Mouse (Mus musculus) kidney, embryonic 16.5 days (tissue): ENCODE measurements around the gene 5430419D17Rik. TPM values are rescaled to one million over a fixed set of nuclear protein-coding genes. Genes with fewer than 3 reads are reported as not detected.

Source experiments
- ATAC-seq: fragments of 200-750 bp; cut with Nextera tagmentation; 2 replicates; pipeline ENCODE4 v1.8.0; 2017; ENCODE audit warnings: moderate TSS enrichment; ENCODE audit not compliant: low FRiP score, low TSS enrichment
- H3K27ac ChIP-seq: fragments of 300-500 bp; sonication (generic); 2 replicates; pipeline ENCODE4 v1.5.1; 2014; ENCODE audit warnings: low read length
- H3K27me3 ChIP-seq: fragments of 300-500 bp; sonication (generic); 2 replicates; pipeline ENCODE4 v1.6.1; 2014; ENCODE audit warnings: low read length, control low read depth, mixed read lengths; ENCODE audit not compliant: insufficient read depth
- H3K36me3 ChIP-seq: fragments of 300-500 bp; sonication (generic); 2 replicates; pipeline ENCODE4 v1.6.1; 2014; ENCODE audit warnings: low read length, control low read depth, mixed read lengths; ENCODE audit not compliant: insufficient read depth
- H3K4me1 ChIP-seq: fragments of 300-500 bp; sonication (generic); 2 replicates; pipeline ENCODE4 v1.6.1; 2014; ENCODE audit warnings: low read length, control low read depth, mixed read lengths; ENCODE audit not compliant: insufficient read depth
- H3K4me2 ChIP-seq: fragments of 300-500 bp; sonication (generic); replicated peaks from 2 replicates; pipeline ENCODE4 v1.6.1; 2014; ENCODE audit warnings: low read depth, low read length
- H3K4me3 ChIP-seq: fragments of 300-500 bp; sonication (generic); 2 replicates; pipeline ENCODE4 v1.5.1; 2014; ENCODE audit warnings: mild to moderate bottlenecking, low read length
- H3K9ac ChIP-seq: fragments of 300-500 bp; sonication (generic); replicated peaks from 2 replicates; pipeline ENCODE4 v1.6.1; 2014; ENCODE audit warnings: low read length
- H3K9me3 ChIP-seq: fragments of 300-500 bp; sonication (generic); 2 replicates; pipeline ENCODE4 v1.6.1; 2016; ENCODE audit warnings: low read length, control low read depth
- WGBS: fragments of 180-500 bp; shearing (Covaris S2); extraction: QIAGEN DNeasy Blood & Tissue Kit; methylation state at CpG from one replicate; pipeline ENCODE4 v1.1.7; 2014; 5-methylcytosine and 5-hydroxymethylcytosine counted together
- polyA plus RNA-seq: library from polyadenylated mRNA; unstranded; fragments of >200 nt; fragmentation: Nextera tagmentation; extraction: Ambion mirVana; gene quantifications from 2 replicates; pipeline ENCODE4 v1.2.1, GENCODE M21; 2015

Gene 5430419D17Rik
- polyA plus RNA-seq: not detected in 2 replicates

DNA sequence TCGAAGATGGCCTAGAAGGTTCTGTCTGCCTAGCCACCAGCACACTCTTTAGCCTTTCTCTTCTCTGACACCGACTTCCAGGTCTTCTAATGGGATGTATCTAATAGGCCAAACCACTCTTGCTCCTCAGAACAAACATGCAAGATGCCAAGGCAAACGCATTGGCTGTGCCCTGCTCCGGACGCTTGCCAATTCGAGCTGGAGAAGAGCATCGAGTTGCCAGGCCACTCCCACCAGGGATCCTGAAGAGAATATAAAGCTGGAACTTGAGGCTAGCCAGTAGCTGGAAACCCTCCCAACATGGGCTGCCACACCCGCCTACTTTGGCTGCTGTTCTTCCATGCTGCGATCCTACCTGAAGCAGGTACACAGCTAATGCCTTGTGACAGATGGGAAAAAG, at the start of gene 5430419D17Rik:
Gene 5430419D17Rik, plus strand, starts transcription at position 282 of the 400 bp plus-strand sequence.
- no peak within 1 kb of the TSS for H3K9ac ChIP-seq
- WGBS: 91% methylated on average over 9 of the region's 9 CpGs
- no peaks in the 10 kb centered on the region for H3K9me3 ChIP-seq
- no peak for ATAC-seq
- H3K27ac ChIP-seq: no peak within 1 kb of the TSS
- no peaks in the 10 kb centered on the region for H3K4me1 ChIP-seq
- H3K36me3 ChIP-seq: no peaks in the 10 kb centered on the region
- no peak within 1 kb of the TSS for H3K4me2 ChIP-seq
- no peak within 1 kb of the TSS for H3K4me3 ChIP-seq
- no peaks in the 10 kb centered on the region for H3K27me3 ChIP-seq

- no peak overlapping the region for H3K27ac ChIP-seq
- ATAC-seq: no peak
- H3K36me3 ChIP-seq: no peaks in the 10 kb centered on the region
These were observed 44.2 kb upstream of the 5430419D17Rik start for GRCm38 (mm10) chr7:131130021-131130420.

DNA sequence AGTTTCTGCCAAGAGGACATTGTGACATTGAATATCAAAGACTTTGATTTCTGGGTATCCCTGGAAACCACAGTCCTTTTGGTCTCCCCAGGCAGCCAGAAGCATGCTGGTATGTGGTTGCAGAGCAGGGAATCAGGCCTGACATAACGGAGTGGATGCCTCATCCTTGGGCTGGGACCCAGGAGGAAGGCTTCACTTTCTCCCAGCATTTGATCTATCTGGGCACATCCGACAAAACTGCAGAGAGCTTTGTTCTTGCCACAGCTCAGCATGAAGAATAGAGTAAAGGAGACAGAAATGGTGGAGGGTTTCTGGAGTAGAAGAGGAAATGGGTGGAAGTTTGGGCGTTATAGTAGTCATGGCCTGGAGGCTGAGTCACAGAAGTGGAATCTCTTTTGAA, 41.0 kb upstream of the 5430419D17Rik start:
- H3K4me1 ChIP-seq: no peaks in the 10 kb centered on the region
- no peak for ATAC-seq
- H3K4me2 ChIP-seq: no peak overlapping the region
- H3K36me3 ChIP-seq: no peaks in the 10 kb centered on the region
- H3K27me3 ChIP-seq: no peaks in the 10 kb centered on the region
- WGBS: 72% methylated on average over 3 of the region's 3 CpGs
- H3K27ac ChIP-seq: no peak overlapping the region
- no peak overlapping the region for H3K4me3 ChIP-seq
- H3K9me3 ChIP-seq: no peaks in the 10 kb centered on the region
- no peak overlapping the region for H3K9ac ChIP-seq

More at GRCm38 (mm10) chr7:131130021-131130420, 44.2 kb upstream of the 5430419D17Rik start:
- Histone ChIP-seq H3K4me1 (no peaks in the 10 kb centered on the region), H3K27me3 (no peaks in the 10 kb centered on the region), H3K4me3 (no peak overlapping the region), H3K9me3 (no peaks in the 10 kb centered on the region), H3K4me2 (no peak overlapping the region), H3K9ac (no peak overlapping the region)
- 69% methylated on average over 12 of the region's 12 CpGs for WGBS

GRCm38 (mm10) chr7:131146214-131146613, 28.0 kb upstream of the 5430419D17Rik start, which contains the start of gene 4933402N03Rik:
Gene 4933402N03Rik, minus strand, starts transcription at chr7:131146314.
- 69% methylated on average over 2 of the region's 2 CpGs for WGBS
- no peak within 1 kb of the TSS for H3K9ac ChIP-seq
- H3K27me3 ChIP-seq: no peaks in the 10 kb centered on the region
- H3K36me3 ChIP-seq: no peaks in the 10 kb centered on the region
- H3K27ac ChIP-seq: no peak within 1 kb of the TSS
- no peak within 1 kb of the TSS for H3K4me2 ChIP-seq
- no peaks in the 10 kb centered on the region for H3K4me1 ChIP-seq
- H3K4me3 ChIP-seq: no peak within 1 kb of the TSS
- no peak for ATAC-seq
- H3K9me3 ChIP-seq: no peaks in the 10 kb centered on the region

DNA sequence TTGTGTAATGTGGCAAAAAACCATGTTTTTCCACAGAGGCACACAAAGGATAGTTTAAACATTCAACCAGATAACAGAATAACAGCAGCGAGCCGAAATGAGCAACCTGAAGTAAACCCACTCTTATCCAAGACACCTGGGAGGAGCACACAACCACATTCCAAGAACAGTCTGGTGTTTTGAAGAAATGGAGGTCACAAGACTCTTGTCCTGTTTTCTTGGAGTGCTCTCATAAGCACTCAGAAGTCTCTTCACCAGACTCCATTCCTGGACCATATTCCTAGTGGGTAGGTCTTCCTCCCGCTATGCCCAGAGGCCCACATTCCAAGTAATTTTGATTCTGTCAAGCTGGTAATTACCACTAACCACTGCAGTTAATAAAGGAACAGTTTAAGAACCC, 24.0 kb upstream of the 5430419D17Rik start:
- Histone ChIP-seq H3K9ac (no peak overlapping the region), H3K4me2 (no peak overlapping the region), H3K9me3 (no peaks in the 10 kb centered on the region), H3K4me1 (no peaks in the 10 kb centered on the region), H3K4me3 (no peak overlapping the region), H3K27ac (no peak overlapping the region), H3K36me3 (no peaks in the 10 kb centered on the region), H3K27me3 (no peaks in the 10 kb centered on the region)
- 89% methylated on average over 3 of the region's 3 CpGs for WGBS
- no peak for ATAC-seq

DNA sequence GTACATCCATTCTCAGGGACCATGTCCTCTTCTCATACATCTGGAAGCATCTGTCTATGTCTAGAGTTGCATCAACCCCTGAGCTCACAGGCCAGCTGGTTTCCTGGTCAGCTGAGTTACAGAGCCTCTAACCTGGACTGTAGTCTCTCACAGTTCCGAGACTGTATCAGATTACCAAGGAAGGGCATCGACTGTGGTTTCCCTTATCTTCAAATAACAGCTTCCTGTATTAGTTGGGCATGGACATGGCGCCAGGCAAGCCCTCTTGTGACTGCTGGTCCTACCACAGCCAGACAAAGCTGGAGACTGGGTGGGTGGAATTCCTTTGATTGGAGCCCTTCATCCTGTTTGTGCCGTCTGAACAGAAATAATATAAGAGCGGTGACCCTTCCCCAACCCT, 21.2 kb upstream of the 5430419D17Rik start:
- H3K4me3 ChIP-seq: no peak overlapping the region
- no peak overlapping the region for H3K27ac ChIP-seq
- ATAC-seq: no peak
- no peaks in the 10 kb centered on the region for H3K9me3 ChIP-seq
- 58% methylated on average over 5 of the region's 5 CpGs for WGBS
- H3K4me1 ChIP-seq: no peaks in the 10 kb centered on the region
- no peaks in the 10 kb centered on the region for H3K36me3 ChIP-seq
- H3K9ac ChIP-seq: no peak overlapping the region
- H3K4me2 ChIP-seq: no peak overlapping the region
- H3K27me3 ChIP-seq: no peaks in the 10 kb centered on the region

DNA sequence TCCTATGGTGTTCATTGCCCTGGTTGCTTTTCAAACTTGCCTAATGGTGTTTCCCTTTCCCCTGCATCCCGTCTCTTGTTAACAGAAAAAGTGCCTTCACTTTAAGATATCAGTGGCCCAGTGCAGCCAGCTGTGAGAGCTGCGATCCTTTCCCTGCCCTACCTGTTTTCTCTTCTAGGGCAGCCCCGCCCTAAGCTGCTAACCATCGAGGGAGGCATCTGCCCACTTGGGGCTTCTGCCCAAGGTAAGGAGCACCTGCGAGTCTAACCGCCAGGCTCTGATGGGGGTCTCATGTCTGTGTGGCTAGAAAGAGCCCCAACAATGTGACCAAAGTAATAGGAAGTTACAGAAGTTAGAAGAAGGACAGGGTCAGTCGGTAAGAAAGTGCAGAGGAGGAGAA, 12.0 kb upstream of the 5430419D17Rik start:
- no peak for ATAC-seq
- H3K4me1 ChIP-seq: no peaks in the 10 kb centered on the region
- H3K9ac ChIP-seq: no peak overlapping the region
- H3K27ac ChIP-seq: no peak overlapping the region
- H3K27me3 ChIP-seq: no peaks in the 10 kb centered on the region
- H3K9me3 ChIP-seq: no peaks in the 10 kb centered on the region
- no peaks in the 10 kb centered on the region for H3K36me3 ChIP-seq
- H3K4me3 ChIP-seq: no peak overlapping the region
- H3K4me2 ChIP-seq: no peak overlapping the region
- WGBS: 69% methylated on average over 7 of the region's 7 CpGs

DNA sequence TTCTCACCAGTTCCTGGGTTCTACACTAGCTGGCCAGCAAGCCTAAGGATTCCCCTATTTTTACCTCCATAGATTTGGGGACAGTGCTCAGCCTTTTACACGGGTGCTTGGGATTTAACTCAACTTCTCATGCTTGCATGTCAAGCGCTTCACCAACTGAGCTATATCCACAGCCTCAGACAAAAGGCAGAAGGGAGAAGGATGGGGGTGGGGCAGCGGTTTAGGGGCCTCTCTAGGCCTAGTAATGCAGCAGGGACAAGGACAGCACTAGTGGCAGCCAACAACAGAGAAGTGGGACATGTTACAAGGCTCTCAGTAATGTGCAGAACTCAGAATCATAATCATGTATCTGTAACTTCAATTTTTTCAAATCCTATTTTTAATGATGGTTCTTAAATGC, 6.4 kb upstream of the 5430419D17Rik start:
- Histone ChIP-seq H3K27ac (no peak overlapping the region), H3K4me1 (no peaks in the 10 kb centered on the region), H3K27me3 (no peaks in the 10 kb centered on the region), H3K9me3 (no peaks in the 10 kb centered on the region), H3K4me3 (no peak overlapping the region), H3K9ac (no peak overlapping the region), H3K4me2 (no peak overlapping the region), H3K36me3 (no peaks in the 10 kb centered on the region)
- no peak for ATAC-seq
- 80% methylated on average over 3 of the region's 3 CpGs for WGBS

DNA sequence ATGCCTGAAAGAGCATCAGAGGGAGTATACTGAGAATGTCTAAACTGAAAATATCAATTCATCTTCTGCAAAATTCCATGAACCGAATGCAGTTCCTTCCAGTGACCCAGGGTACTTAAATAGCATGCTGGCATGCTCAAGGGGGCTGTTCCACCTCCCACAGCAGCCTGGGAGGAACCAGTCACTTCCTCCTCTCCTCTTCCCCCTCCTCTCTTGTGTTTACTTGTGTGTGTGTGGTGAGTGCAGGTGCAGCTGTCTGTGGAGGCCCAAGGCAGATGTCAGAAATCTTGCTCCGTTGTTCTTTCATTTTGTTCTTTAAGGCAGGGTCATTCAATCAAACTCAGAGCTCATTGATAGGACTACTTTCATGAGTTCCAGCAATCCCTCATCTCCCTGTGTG, 5.1 kb upstream of the 5430419D17Rik start:
- Histone ChIP-seq H3K4me3 (no peak overlapping the region), H3K4me1 (no peaks in the 10 kb centered on the region), H3K27ac (no peak overlapping the region), H3K9me3 (no peaks in the 10 kb centered on the region), H3K9ac (no peak overlapping the region), H3K36me3 (no peaks in the 10 kb centered on the region), H3K4me2 (no peak overlapping the region), H3K27me3 (no peaks in the 10 kb centered on the region)
- no peak for ATAC-seq
- WGBS: 27% methylated on average over 2 of the region's 2 CpGs

GRCm38 (mm10) chr7:131182685-131183084, 8.5 kb downstream of the 5430419D17Rik start:
- 40% methylated on average over 4 of the region's 4 CpGs for WGBS
- H3K9me3 ChIP-seq: no peaks in the 10 kb centered on the region
- no peak overlapping the region for H3K4me2 ChIP-seq
- no peak overlapping the region for H3K9ac ChIP-seq
- no peak for ATAC-seq
- H3K27ac ChIP-seq: no peak overlapping the region
- H3K27me3 ChIP-seq: no peaks in the 10 kb centered on the region
- no peaks in the 10 kb centered on the region for H3K4me1 ChIP-seq
- H3K4me3 ChIP-seq: no peak overlapping the region
- H3K36me3 ChIP-seq: no peaks in the 10 kb centered on the region
